Mouse (Mus musculus) CD4-positive, CD25-positive, alpha-beta regulatory T cell (primary cell): Measurements from ENCODE around the gene Pi16. TPM values are rescaled to one million over a fixed set of nuclear protein-coding genes. Genes with fewer than 3 reads are reported as not detected.

Experiments
- polyA plus RNA-seq: library from polyadenylated mRNA; unstranded; fragments of 100-300 nt; shearing (Covaris generic); gene quantifications from one replicate; pipeline ENCODE4 v1.2.1, GENCODE M21; 2017

Pi16 gene
- polyA plus RNA-seq = 0.23 TPM

DNA sequence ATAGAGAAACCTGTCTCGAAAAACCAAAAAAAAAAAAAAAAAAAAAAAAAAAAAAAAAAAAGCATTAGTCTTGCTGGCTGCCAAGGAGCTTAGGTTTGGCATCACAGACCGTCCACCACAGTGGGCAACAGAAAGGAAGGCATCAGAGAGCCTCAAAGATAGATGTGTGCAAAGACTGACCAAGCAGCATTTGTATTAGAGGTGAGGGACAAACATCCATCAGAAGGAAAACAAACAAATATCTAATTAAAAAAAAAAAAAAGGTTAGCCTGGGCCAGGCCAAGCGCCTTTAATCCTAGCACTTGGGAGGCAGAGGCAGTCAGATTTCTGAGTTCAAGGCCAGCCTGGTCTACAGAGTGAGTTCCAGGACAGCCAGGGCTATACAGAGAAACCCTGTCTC, at the start of gene Pi16:
TSS of gene Pi16 (plus strand) at position 301 of the 400 bp plus-strand sequence.

DNA sequence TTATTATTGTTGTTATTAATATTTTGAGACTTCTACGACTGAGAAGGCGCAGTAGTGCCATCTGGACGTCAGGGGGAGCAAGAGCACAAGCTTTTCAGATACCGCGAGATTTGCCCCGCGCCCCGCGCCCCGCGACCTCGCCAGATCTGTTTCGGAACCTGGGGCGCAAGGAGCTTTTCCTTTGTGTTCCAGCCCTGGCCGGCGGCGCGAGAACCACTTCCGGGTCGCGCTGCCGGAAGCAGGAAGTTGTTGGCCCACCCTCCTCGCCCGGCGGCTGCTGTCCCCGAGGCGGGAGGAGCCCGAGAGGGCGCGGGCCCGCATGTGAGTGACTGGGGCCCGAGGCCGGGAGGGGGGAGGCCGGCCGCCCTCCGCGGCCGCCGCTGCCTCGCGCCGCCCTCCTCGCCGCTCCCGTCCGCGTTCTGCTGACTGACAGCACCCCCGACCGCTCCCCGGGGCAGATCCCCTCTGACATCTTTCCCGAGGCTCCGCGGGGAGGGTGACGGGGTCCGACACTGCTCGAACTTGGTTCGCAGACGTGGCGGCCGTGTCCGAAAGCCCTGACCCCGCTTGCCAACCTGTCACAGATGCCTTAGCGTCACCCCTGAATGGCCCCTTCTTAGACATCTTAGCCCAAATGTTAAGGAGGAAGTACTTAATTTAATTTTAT, 48.7 kb upstream of the Pi16 start, which contains the start of gene BC004004:
TSS of gene BC004004 (plus strand) at position 107 of the 667 bp plus-strand sequence.

DNA sequence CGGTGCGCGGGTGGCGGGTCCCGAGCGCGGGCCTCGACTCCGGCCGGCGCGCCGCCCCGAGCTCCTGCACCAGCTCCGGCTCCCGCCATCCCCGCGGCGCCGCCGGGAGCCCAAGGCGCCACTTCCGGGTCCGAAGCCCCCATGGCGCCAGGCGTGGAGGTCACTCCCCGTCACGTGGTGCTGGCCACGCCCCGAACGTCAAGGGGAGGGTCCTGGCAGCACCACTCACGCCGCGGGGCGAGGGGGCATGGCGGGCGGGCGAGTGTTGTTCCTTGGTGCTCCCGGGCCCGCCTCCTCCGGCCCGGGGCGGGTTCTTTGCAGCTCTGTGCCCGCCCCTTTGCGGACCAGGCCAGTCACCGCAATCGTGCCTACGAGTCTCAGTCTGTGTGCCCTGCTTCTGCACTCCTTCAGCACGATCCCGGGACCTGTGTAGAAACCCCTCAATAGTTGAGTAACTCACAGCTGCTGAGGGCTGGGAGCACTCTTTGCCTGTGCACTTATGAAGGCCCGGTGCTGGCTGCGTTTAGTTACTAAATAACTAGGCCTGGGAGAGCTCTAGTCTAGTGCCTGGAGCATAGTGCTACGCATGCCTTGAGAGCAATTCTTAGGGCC, 30.3 kb downstream of the Pi16 start, which contains the start of gene Mtch1:
TSS of gene Mtch1 (minus strand) at position 290 of the 612 bp plus-strand sequence.

DNA sequence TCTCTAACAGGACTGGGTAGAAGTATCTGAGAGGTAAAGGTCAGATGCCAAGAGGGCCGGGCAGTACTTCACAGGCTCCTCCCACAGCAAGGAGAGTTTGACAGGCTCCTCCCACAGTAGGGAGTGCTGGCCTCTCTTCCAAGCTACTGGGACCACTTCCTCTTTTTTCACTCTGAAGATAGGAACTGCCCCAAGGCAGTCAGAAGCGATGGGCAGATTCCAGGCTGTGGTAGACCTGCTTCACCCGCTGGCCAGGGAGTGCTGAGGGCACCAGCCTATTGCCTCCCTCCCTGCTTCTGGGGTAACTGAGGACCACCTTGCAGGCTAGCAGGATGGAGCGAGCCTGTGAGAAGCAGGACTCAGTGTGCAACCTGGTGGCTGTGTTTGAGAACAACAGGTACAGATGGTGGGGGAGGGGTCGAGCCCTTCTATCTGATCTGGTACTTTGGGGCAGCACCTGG, 43.3 kb downstream of the Pi16 start, which contains the start of gene Fgd2:
TSS of gene Fgd2 (plus strand) at position 154 of the 461 bp plus-strand sequence.

Other genes starting within 250 kb of the Pi16 start
- 1.1 TPM for gene Cdkn1a, start 226.7 kb upstream of the Pi16 start, polyA plus RNA-seq
- 0.14 TPM for gene Rab44, start 203.5 kb upstream of the Pi16 start, polyA plus RNA-seq
- gene Cpne5, start 79.5 kb upstream of the Pi16 start, polyA plus RNA-seq = 1.8 TPM
- 73.6 TPM for gene Ppil1, start 53.5 kb upstream of the Pi16 start, polyA plus RNA-seq
- gene BC004004, start 48.9 kb upstream of the Pi16 start, polyA plus RNA-seq = 132 TPM
- gene Mtch1, start 30.3 kb downstream of the Pi16 start, polyA plus RNA-seq = 118 TPM
- gene Fgd2, start 43.2 kb downstream of the Pi16 start, polyA plus RNA-seq = 1.8 TPM
- gene Pim1, start 173.1 kb downstream of the Pi16 start, polyA plus RNA-seq = 95.5 TPM
- 0.12 TPM for gene Gm17657, start 232.0 kb downstream of the Pi16 start, polyA plus RNA-seq
- 38.6 TPM for gene Tbc1d22b, start 232.1 kb downstream of the Pi16 start, polyA plus RNA-seq
- gene Tmem217, start 234.7 kb downstream of the Pi16 start, polyA plus RNA-seq = 4.2 TPM